Mouse (Mus musculus): ENCODE measurements around the gene Galntl6. TPM values are rescaled to one million over a fixed set of nuclear protein-coding genes. Genes with fewer than 3 reads are reported as not detected.

The Galntl6 gene
- polyA plus RNA-seq, 1 experiment from 2014 or later, result 0.36 TPM

- H3K27me3 ChIP-seq (ENCODE audit: control insufficient read depth, insufficient read depth, low read depth, low read length), result no peaks in the 10 kb centered on the region
- H3K4me2 ChIP-seq (ENCODE audit: low read depth, low read length), result no peak overlapping the region
- no peak for ATAC-seq (ENCODE audit: low read depth)
- no peak overlapping the region for H3K9ac ChIP-seq (ENCODE audit: low read length)
- H3K4me3 ChIP-seq (ENCODE audit: low read length), result no peak overlapping the region
- H3K4me1 ChIP-seq (replicated peaks; ENCODE audit: control insufficient read depth, insufficient read depth, low read length), result no peaks in the 10 kb centered on the region
- 70% methylated on average over 2 of the region's 2 CpGs for WGBS
- no peak overlapping the region for H3K27ac ChIP-seq (ENCODE audit: low read length)
- H3K9me3 ChIP-seq (ENCODE audit: control insufficient read depth, low read length), result no peaks in the 10 kb centered on the region
- no peaks in the 10 kb centered on the region for H3K36me3 ChIP-seq (ENCODE audit: control insufficient read depth, insufficient read depth, low read length)
Observed at GRCm38 (mm10) chr8:58258577-58259315, 653.7 kb downstream of the Galntl6 start.

GRCm38 (mm10) chr8:58253620-58254019 is 658.8 kb downstream of the Galntl6 start:
- ATAC-seq (ENCODE audit: low read depth), result no peak

DNA sequence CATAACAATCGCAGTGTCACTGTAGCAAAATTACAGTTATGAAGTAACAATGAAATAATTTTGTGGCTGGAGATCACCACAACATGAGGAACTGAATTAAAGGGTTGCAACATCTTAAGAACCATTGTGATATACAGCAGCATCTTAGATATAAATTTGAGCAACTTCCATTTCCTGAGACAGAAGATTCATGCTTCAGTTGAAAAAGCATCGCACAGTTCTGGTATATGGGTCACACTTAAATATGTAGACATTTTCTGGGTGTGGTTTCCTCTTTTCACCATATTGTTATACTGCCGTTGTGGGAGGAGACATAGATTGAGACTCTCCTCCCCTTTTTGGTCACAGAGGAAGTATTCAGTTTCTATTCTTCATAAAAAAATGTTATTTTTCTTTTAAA is 667.6 kb downstream of the Galntl6 start:
- H3K27ac ChIP-seq (ENCODE audit: low read length), result no peak overlapping the region
- H3K9ac ChIP-seq (ENCODE audit: low read length), result no peak overlapping the region
- no peak for ATAC-seq (ENCODE audit: low read depth)

More at GRCm38 (mm10) chr8:58253620-58254019, 658.8 kb downstream of the Galntl6 start:
- Histone ChIP-seq H3K36me3 (ENCODE audit: control insufficient read depth, insufficient read depth, low read length) (no peaks in the 10 kb centered on the region), H3K4me2 (ENCODE audit: low read depth, low read length) (no peak overlapping the region), H3K27me3 (ENCODE audit: control insufficient read depth, insufficient read depth, low read depth, low read length) (no peaks in the 10 kb centered on the region), H3K9ac (ENCODE audit: low read length) (no peak overlapping the region), H3K27ac (ENCODE audit: low read length) (no peak overlapping the region), H3K4me1 (replicated peaks; ENCODE audit: control insufficient read depth, insufficient read depth, low read length) (no peaks in the 10 kb centered on the region), H3K9me3 (ENCODE audit: control insufficient read depth, low read length) (no peaks in the 10 kb centered on the region), H3K4me3 (ENCODE audit: low read length) (no peak overlapping the region)
- 76% methylated on average over 1 of the region's 1 CpGs for WGBS

GRCm38 (mm10) chr8:58234220-58234619 is 678.2 kb downstream of the Galntl6 start:
- no peak for ATAC-seq (ENCODE audit: low read depth)
- WGBS, result 33% methylated on average over 2 of the region's 2 CpGs

More for the DNA sequence above, 667.6 kb downstream of the Galntl6 start:
- Histone ChIP-seq H3K9me3 (ENCODE audit: control insufficient read depth, low read length) (no peaks in the 10 kb centered on the region), H3K4me1 (replicated peaks; ENCODE audit: control insufficient read depth, insufficient read depth, low read length) (no peaks in the 10 kb centered on the region), H3K27me3 (ENCODE audit: control insufficient read depth, insufficient read depth, low read depth, low read length) (no peaks in the 10 kb centered on the region), H3K36me3 (ENCODE audit: control insufficient read depth, insufficient read depth, low read length) (no peaks in the 10 kb centered on the region), H3K4me2 (ENCODE audit: low read depth, low read length) (no peak overlapping the region), H3K4me3 (ENCODE audit: low read length) (no peak overlapping the region)
- WGBS, result 67% methylated on average over 3 of the region's 3 CpGs

GRCm38 (mm10) chr8:58228725-58229124 is 683.7 kb downstream of the Galntl6 start:
- Histone ChIP-seq H3K4me1 (replicated peaks; ENCODE audit: control insufficient read depth, insufficient read depth, low read length) (no peaks in the 10 kb centered on the region), H3K27ac (ENCODE audit: low read length) (no peak overlapping the region), H3K9me3 (ENCODE audit: control insufficient read depth, low read length) (no peaks in the 10 kb centered on the region), H3K9ac (ENCODE audit: low read length) (no peak overlapping the region), H3K36me3 (ENCODE audit: control insufficient read depth, insufficient read depth, low read length) (no peaks in the 10 kb centered on the region), H3K4me2 (ENCODE audit: low read depth, low read length) (no peak overlapping the region), H3K27me3 (ENCODE audit: control insufficient read depth, insufficient read depth, low read depth, low read length) (no peaks in the 10 kb centered on the region), H3K4me3 (ENCODE audit: low read length) (no peak overlapping the region)
- WGBS, result 73% methylated on average over 1 of the region's 1 CpGs
- ATAC-seq (ENCODE audit: low read depth), result no peak

More at GRCm38 (mm10) chr8:58234220-58234619, 678.2 kb downstream of the Galntl6 start:
- Histone ChIP-seq H3K9ac (ENCODE audit: low read length) (no peak overlapping the region), H3K4me3 (ENCODE audit: low read length) (no peak overlapping the region), H3K9me3 (ENCODE audit: control insufficient read depth, low read length) (no peaks in the 10 kb centered on the region), H3K4me2 (ENCODE audit: low read depth, low read length) (no peak overlapping the region), H3K4me1 (replicated peaks; ENCODE audit: control insufficient read depth, insufficient read depth, low read length) (no peaks in the 10 kb centered on the region), H3K36me3 (ENCODE audit: control insufficient read depth, insufficient read depth, low read length) (no peaks in the 10 kb centered on the region), H3K27ac (ENCODE audit: low read length) (no peak overlapping the region), H3K27me3 (ENCODE audit: control insufficient read depth, insufficient read depth, low read depth, low read length) (no peaks in the 10 kb centered on the region)

GRCm38 (mm10) chr8:58217885-58218284 is 694.6 kb downstream of the Galntl6 start:
- Histone ChIP-seq H3K36me3 (ENCODE audit: control insufficient read depth, insufficient read depth, low read length) (no peaks in the 10 kb centered on the region), H3K4me1 (replicated peaks; ENCODE audit: control insufficient read depth, insufficient read depth, low read length) (no peaks in the 10 kb centered on the region), H3K9ac (ENCODE audit: low read length) (no peak overlapping the region), H3K27me3 (ENCODE audit: control insufficient read depth, insufficient read depth, low read depth, low read length) (no peaks in the 10 kb centered on the region), H3K27ac (ENCODE audit: low read length) (no peak overlapping the region), H3K4me2 (ENCODE audit: low read depth, low read length) (no peak overlapping the region), H3K4me3 (ENCODE audit: low read length) (no peak overlapping the region), H3K9me3 (ENCODE audit: control insufficient read depth, low read length) (no peaks in the 10 kb centered on the region)
- ATAC-seq (ENCODE audit: low read depth), result no peak
- 55% methylated on average over 8 of the region's 8 CpGs for WGBS

- Histone ChIP-seq H3K36me3 (ENCODE audit: control insufficient read depth, insufficient read depth, low read length) (no peaks in the 10 kb centered on the region), H3K27me3 (ENCODE audit: control insufficient read depth, insufficient read depth, low read depth, low read length) (no peaks in the 10 kb centered on the region), H3K9ac (ENCODE audit: low read length) (no peak overlapping the region), H3K4me3 (ENCODE audit: low read length) (no peak overlapping the region), H3K4me2 (ENCODE audit: low read depth, low read length) (no peak overlapping the region), H3K9me3 (ENCODE audit: control insufficient read depth, low read length) (no peaks in the 10 kb centered on the region), H3K4me1 (replicated peaks; ENCODE audit: control insufficient read depth, insufficient read depth, low read length) (no peaks in the 10 kb centered on the region), H3K27ac (ENCODE audit: low read length) (no peak overlapping the region)
- 71% methylated on average over 1 of the region's 1 CpGs for WGBS
- ATAC-seq (ENCODE audit: low read depth), result no peak
Observed at GRCm38 (mm10) chr8:58189694-58190093, 722.7 kb downstream of the Galntl6 start.

DNA sequence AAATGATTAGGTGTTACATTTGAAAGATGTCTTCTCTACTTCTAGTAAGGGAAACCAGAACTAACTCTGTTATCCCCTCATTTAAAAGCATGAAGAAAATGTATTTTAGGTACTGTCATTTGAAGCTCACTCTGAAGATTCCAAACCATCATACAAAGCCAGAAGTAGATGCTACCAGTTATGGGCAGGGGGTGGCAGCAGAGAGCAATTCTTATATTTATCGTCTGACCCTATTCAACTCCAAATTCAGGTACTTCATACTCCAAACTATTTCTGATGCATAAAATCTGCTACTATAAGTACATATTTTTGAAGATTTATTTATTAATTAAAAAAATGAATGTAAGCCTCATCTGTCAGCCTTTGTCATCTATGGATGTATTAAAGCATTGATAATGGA is 765.5 kb downstream of the Galntl6 start:
- Histone ChIP-seq H3K27ac (ENCODE audit: low read length) (no peak overlapping the region), H3K4me2 (ENCODE audit: low read depth, low read length) (no peak overlapping the region), H3K4me3 (ENCODE audit: low read length) (no peak overlapping the region), H3K9ac (ENCODE audit: low read length) (no peak overlapping the region), H3K27me3 (ENCODE audit: control insufficient read depth, insufficient read depth, low read depth, low read length) (no peaks in the 10 kb centered on the region), H3K9me3 (ENCODE audit: control insufficient read depth, low read length) (no peaks in the 10 kb centered on the region), H3K4me1 (replicated peaks; ENCODE audit: control insufficient read depth, insufficient read depth, low read length) (no peaks in the 10 kb centered on the region), H3K36me3 (ENCODE audit: control insufficient read depth, insufficient read depth, low read length) (no peaks in the 10 kb centered on the region)
- no peak for ATAC-seq (ENCODE audit: low read depth)
- WGBS, result 13% methylated on average over 1 of the region's 1 CpGs

- Histone ChIP-seq H3K27me3 (ENCODE audit: control insufficient read depth, insufficient read depth, low read depth, low read length) (no peaks in the 10 kb centered on the region), H3K9ac (ENCODE audit: low read length) (no peak overlapping the region), H3K4me3 (ENCODE audit: low read length) (no peak overlapping the region), H3K4me1 (replicated peaks; ENCODE audit: control insufficient read depth, insufficient read depth, low read length) (no peaks in the 10 kb centered on the region), H3K9me3 (ENCODE audit: control insufficient read depth, low read length) (no peaks in the 10 kb centered on the region), H3K36me3 (ENCODE audit: control insufficient read depth, insufficient read depth, low read length) (no peaks in the 10 kb centered on the region), H3K27ac (ENCODE audit: low read length) (no peak overlapping the region), H3K4me2 (ENCODE audit: low read depth, low read length) (no peak overlapping the region)
- no peak for ATAC-seq (ENCODE audit: low read depth)
- WGBS, result 67% methylated on average over 4 of the region's 4 CpGs
Observed at GRCm38 (mm10) chr8:58086733-58087132, 825.7 kb downstream of the Galntl6 start.

Data from lung, embryonic 16.5 days (tissue).